Mouse (Mus musculus): ENCODE results near the gene Kif13a. TPM values are rescaled to one million over a fixed set of nuclear protein-coding genes. Genes with fewer than 3 reads are reported as not detected.

Kif13a gene
- total RNA-seq, 2 experiments from 2014 or later, result 37.2 to 43.2 TPM

DNA sequence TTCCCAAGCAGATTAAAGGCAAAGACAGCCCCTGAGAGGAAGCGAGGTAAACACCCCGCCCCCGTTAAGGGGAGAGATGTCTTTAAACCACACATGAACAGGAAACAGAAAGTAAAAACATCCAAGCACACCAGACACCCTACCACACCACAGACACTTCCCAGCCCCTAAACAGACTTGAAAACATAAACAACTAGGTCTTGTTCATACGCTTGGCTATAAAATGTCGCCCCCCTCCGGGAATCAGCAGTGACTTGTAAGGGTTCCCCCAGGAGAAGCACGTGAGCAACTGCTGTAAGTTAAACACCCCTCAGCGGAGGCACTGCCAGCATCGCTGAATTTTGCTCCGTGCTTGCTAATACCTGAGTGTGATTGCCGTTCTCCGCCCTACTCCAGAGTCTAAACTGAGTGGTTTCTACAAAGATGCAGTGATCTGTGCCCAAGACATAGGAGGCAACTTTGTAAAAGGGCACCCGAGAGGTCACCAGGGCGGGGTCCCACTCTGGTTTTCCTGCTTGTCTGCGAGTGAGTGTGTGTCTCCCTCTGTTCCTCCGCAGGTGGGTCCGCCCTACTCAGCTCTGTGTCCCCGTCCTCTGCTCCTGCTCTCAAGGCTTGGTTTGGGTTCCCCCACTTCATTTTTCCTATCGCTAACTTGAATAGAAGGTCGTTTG, 193.7 kb downstream of the Kif13a start:
- DNase-seq (ENCODE audit: low spot score in 2 of 2), result peak in 1 of 2 experiments; percentile 25

DNA sequence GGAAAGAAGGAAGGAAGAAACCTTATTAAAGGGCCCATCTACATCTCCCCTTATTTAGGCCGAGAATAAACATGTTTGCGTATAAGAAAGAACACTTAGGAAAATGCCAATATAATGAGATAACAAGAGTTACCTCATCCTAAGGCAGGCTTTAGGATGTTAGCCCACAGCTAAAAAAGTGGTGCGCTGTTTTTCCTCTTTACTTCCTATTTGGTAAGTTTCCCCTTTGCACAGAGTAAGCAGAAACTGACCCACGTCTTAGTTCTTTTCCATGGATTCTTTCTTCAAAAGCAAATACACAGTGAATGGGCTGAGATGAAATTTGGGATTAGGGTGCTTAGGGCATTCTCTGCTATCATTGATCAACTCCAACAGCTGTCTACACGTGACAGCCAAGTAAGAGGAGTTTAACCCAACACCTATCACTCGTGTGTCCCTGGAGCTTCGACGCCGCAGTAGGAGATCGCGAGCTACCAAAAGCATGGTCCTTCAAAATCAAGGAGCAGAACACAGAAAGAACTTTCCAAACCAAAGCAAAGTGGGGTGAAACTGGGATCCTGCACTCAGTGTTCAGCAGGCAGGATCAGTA, 194.4 kb downstream of the Kif13a start:
- DNase-seq (ENCODE audit: low spot score in 2 of 2), result no peak

DNA sequence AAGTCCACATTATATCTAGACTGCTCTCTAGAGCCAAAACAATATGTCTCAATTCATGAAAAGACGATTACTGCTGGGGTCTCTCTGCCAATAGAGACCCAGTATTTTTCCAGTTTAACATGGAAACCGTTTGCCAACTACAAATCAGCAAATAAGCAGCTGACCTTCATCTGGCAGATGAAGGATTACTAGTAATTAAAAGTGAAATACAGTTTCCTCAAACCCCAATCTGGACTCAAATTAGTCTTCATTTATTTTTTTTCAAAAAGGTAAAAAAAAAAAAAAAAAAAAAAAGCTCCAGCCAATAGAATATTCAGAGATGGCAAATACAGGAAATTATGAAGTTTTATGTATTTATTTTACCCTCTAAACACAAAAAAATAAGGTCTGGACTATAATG, 199.7 kb downstream of the Kif13a start:
- DNase-seq (ENCODE audit: low spot score in 2 of 2), result no peak

DNA sequence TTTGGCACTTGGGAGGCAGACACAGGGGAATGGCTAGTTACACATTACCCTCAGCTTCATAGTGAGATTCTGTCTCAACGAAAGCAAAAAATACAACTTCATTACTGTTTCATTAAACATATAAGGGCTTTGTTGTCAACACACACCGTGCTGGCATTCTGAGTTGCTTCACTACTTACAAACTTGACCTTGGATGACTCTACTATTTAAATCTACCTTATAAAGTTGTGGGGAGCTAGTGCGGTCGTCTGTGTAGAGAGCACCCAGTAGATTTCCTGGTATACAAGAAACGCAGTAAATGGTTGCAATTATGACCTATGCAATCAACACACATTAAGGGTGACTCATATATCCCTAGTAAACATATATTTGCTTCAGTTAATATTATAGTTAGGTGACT, 201.3 kb downstream of the Kif13a start:
- no peak for DNase-seq (ENCODE audit: low spot score in 2 of 2)

DNA sequence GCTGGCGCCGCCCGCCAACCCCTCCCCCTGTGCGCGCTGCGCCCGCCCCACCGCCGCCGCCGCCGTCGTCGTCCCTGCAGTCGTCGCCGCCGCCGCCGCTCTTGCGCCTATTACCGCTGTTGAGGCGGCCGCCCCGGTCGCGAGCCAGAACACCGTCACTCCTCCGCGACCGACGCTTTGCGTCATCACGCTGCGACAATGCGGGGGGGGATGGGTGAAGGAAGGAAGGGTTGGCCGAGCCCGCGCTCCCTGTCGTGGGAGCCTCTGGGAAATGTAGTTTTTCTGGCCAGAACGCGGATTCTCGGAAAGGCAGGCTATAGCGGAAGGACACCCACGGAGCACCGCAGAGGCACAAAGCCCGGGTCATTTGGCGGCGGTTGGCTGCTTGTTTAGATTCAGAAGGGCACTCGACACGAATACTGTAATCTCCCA, 201.8 kb downstream of the Kif13a start, which contains the start of gene Nup153:
TSS of gene Nup153 (minus strand) at position 104 of the 432 bp plus-strand sequence.
- DNase-seq (ENCODE audit: low spot score in 2 of 2), result peak; percentile 100

DNA sequence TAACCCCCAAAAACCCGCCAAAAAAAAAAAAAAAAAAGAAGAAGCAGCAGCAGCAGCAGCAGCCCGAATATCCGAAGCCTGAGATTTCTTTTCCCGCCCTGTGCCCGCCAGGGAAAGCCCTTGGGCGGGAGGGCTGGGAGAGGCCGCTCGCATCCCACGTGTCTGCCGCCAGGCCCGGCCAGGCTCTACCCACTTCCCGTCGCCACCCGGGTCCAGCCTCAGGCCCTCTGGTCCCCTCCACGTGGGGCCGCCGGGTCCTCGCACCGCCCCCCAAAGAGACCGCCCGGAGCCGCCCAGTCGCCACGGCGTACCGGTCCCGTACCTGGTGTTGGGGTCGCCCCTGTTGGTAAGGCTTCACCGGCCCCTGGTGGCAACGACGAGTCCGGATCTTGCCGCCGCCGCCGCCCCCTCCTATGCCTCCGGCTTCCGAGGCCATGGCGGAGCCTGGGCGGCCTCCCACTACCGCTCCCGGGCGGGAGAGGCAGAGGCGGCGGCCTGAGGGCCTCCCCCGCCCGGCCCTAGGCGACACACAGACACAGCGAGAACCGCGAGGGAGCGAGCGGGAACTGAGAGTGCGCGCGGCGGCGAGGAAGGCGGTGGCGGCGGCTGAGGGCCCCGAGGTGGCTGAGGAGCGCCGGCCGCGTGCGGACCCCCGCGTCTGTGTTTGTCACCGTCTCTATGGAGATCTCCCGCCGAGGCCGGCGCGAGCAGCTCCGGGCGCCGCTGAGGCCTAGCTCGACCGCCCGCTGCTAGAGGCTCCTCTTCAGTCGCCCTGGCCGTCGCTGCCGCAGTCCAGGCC, 202.4 kb downstream of the Kif13a start:
- peak; percentile 49 to 53 for DNase-seq (ENCODE audit: low spot score in 2 of 2)

DNA sequence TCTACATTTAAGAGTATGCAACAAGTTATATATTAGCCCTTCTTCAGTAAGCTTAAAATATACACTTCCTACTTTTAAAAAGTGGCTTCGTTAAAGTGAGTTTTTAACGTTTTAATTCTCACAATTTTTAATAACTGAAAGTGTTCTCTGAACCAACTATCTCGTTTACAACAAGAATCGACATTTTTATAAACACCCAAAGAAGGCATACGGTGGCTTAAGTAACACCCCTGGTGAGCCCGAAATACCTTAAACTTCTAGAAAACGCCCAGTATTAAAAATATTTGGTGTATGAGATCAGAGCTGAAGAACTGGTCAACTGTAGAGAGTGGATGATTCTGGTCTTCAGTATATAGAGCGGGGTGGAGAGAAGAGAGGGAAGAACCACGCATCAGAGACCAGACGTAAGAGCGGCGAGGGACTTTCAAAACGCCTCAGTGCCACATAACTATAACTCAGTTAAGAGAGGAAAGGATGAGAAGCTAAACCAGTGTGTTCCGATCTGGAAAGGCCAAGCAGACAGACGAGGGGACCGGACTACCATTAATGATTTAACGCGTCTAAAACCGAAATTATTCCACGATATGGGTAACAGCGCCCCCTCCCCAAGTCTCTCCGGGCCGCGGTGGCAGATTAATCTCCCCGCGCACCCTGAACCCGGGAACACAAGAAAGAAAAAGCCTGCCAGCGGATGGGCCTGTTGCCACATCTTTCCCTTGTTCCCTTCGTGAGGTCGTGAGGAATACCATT, 203.2 kb downstream of the Kif13a start:
- no peak for DNase-seq (ENCODE audit: low spot score in 2 of 2)

DNA sequence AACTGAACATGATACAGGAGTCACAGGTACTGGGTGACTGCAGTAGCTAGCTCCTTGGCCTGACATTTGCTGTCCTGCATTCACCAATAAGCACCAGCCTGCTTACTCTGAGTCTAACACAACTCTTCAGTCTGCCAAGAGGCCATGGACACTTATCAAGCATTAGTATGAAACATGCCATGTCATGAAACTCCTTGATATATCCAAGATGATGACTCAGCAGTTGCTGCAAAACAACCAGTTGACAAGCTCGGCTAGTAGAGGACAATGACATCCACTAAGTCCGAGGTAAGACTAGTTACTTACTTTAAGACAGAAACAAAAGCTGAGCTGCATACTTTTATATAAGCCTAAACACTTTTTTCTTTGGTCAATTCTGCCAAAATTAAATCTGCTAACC, 204.4 kb downstream of the Kif13a start:
- DNase-seq (ENCODE audit: low spot score in 2 of 2), result no peak

DNA sequence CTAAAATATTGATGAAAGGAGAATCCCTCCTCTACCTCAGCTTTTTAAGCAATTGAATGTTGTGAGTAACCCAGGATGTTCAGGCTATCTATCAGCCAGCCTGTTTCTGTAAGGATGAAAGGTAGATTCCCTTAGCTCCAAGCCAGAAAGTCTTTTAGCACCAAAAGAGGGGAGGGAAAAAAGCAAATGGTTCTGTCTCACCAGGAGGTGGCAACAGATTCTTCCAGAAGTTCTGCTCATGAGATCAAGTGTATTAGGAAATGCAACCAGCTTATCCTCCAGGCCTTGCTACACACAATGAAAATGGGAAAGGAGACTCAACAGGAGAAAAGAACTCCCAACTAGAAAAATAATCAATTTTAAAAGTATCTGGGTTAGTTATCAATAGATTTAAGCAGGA, 205.3 kb downstream of the Kif13a start:
- DNase-seq (ENCODE audit: low spot score in 2 of 2), result no peak

DNA sequence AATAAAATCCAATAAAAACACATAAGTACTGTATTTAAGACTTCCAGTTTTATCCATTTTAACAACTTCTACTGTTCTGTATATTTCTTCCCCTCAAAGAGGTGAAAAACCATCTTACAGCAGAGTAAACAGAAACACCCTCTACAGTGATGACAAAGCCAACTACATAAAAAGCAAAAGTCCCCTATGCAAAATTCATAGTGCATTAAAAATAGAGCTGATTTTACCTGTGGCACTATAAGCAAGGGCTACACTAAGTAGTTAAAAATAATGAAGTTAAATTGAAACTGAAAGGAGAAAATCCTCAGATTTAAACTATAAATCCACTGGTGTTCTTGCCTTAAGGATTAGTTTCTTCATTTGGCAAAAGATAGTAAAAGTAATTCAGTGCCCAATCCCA, 208.7 kb downstream of the Kif13a start:
- DNase-seq (ENCODE audit: low spot score in 2 of 2), result no peak

DNA sequence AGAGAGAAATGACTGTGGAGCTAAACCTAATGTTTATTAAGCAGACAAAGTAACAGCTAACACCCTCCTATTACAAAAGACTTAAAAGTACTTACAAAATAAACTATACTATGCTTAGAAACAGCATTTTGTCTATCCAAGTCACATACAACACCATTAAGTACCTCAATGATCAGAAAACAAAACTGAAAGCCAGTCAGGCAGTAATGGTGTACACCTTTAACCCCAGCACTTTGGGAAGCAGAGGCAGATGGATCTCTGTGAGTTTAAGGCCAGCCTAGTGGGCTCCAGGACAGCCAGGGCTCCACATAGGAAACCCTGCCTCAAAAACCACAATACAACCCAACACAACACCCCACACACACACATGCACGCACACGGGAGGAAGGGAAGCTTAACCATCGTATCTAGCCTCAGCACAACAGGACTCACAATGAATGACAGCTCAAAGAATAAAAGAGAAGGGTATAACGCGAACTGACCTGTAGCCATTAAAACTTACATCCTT, 210.7 kb downstream of the Kif13a start:
- no peak for DNase-seq (ENCODE audit: low spot score in 2 of 2)

DNA sequence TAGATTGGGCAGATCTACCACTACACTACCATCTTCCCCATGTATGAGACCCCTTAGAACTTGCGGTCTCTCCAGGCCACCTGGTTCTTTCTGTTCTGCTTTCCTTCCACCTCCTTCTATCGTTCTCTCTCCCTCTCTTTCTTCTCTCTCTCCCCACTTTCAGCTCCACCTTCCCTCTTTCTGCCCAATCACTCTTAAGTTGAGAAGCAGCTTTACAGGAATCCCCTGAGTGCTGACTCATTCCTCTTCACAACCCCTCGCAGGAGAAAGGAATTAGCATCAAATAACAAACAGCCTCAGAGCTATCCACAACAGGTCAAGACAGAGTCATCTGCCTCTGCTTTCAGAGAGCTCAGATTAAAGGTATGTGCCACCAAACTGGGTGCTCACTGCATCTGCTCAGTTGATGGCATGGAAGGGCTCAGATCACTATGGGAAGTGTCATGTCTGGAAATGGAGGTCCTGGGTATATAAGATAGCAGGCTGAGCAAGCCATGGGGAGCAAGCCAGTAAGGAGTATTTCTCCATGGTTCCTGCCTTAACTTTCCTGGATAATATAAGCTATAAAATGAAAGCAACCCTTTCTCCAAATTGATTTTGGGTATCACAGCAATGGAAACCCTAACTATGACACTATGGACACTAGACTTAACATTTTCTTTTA, 213.6 kb downstream of the Kif13a start:
- DNase-seq (ENCODE audit: low spot score in 2 of 2), result no peak

DNA sequence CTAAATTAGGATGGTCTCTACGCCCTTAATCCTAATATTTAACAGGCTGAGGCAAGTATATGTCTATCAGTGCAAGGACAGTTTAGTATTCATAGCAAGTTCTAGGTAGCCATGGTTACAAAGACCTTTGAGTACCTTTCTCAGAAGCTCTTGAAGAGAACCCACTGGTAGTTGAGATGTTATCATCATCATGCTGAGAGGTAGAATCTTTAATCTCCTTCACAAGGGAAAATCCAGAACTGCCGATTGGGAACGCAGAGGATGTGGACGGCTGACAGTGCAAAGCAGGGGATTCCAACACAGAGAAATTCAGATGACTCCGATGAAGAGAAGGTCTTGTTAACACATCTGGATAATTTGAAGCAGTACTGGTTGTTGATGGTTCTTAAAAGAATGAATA, 216.2 kb downstream of the Kif13a start:
- no peak for DNase-seq (ENCODE audit: low spot score in 2 of 2)

DNA sequence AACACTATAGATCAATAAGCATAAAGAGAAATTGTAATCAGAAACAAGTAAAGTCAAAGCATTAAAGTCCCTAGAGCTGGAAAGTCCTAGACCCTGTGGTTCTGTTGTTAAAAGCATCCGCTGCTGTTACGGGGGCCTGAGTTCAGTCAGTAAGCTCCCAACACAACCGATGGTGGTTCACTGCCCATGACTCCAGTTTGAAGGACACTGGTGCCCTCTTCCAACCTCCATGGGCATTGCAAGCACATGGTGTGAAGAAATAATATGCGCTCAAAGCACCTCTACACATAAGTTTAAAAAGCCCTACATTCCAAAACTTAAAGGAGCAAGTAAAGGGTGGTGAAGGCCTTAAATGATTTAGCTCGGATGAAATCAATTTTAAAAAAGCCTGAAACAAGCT, 226.5 kb downstream of the Kif13a start:
- no peak for DNase-seq (ENCODE audit: low spot score in 2 of 2)

DNA sequence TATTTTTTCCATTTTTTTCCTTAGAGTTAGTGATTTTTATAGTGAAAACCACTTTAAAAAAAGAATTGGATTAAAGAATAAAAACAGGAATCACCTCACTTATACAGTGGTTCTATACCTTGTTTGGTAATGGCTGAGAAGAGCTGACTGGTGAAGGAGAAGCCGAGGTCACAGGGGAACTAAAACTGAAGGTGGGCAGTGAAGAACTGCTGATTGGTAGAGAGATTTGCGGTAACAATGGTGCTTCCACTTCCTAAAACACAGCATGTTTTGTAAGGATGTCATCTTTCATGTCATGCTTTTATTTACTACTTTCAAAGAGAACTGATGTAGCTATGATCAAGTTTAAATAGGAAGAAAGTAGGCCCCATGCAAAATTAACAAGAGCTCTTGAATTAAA, 228.2 kb downstream of the Kif13a start:
- DNase-seq (ENCODE audit: low spot score in 2 of 2), result no peak

DNA sequence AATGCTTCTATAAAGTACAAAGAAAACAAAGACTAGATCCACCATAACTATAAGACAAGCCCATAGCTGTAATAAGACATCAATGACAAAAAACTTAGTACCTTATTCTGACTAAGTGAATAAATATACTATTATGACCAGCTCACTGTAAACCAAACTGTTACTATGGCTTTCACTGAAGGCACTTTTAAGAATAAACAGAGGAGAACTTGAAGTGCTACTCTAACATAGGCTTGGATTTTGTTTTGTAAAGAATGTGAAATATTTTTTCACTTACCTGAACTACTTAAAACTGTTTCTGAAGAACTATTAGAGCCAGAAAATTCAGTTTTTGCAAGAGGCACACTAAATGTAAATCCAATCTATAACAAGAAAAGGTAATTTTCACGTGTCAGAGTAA, 230.3 kb downstream of the Kif13a start:
- DNase-seq (ENCODE audit: low spot score in 2 of 2), result no peak

Other genes with a start within 250 kb of the Kif13a start
- 10 to 100 TPM; 73.6 to 85.3 TPM for gene Nup153, start 201.9 kb downstream of the Kif13a start, total RNA-seq (2021)
- 1 to 10 TPM; 5.1 to 6.1 TPM for gene Nhlrc1, start 85.0 kb upstream of the Kif13a start, total RNA-seq (2021)
- 10 to 100 TPM in 1 of 2 experiments, 1 to 10 TPM in 1; 9.5 to 12.0 TPM for gene Kdm1b, start 113.6 kb upstream of the Kif13a start, total RNA-seq (2021)
- gene Tpmt, start 114.9 kb upstream of the Kif13a start, total RNA-seq (2021), result 10 to 100 TPM; 15.5 to 17.9 TPM
- 100 to 1,000 TPM; 122 to 142 TPM for gene Dek, start 176.3 kb upstream of the Kif13a start, total RNA-seq (2021)
- gene Rnf144b, start 192.8 kb upstream of the Kif13a start, total RNA-seq (2021), result 1 to 10 TPM; 3.4 to 6.7 TPM

All from adrenal gland, postnatal 4 days (tissue).